ENCODE assay signal across 8 mouse cellular contexts in the genomic region with DNA sequence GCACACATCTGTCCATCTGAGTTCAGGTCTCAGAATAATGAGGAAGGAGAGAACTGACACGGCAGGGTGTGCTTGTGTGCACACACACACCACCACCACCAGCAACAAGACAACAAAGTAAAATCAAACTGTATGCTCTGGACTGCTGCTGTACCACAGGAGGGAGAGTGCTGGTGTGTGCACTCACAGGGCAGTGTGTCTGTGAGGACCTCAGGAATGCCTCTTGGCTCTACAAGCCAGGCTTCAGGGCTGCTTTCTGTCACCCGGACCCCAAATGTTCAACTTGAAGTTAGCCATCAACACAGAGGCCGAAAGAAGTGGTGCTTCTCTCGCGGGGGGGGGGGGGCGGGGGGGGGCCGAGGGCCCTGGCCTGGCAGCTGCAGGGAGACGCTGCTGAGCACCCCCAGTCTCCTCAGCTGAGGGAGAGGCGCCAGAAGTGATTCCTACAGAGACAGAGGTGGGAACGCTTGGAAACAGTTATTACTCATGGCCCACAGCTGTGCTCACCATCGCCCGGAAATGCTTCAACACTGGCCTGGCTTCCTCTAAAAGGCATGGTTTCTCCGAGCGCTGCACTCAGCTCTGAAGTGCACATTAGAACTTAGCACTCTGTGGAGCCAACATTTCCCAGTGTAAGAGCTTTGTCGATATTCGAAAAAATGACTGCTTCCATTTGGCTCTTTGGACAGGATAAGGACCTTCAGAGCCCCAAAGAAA. TPM values are rescaled to one million over a fixed set of nuclear protein-coding genes. Genes with fewer than 3 reads are reported as not detected.
DNase-seq lines count a peak whose midpoint lies in the region; ATAC-seq and TF ChIP-seq lines count a peak whose summit lies in the region.

No protein-coding gene starts in this region.

- H3K9ac ChIP-seq in heart, embryonic 15.5 days, result peak overlapping the region; percentile 3; the same call in 1 of the 2 replicates
- 0 out of 2 replicates have a peak overlapping the region, but pooled peaks have one; percentile 38 for H3K9ac ChIP-seq in liver, embryonic 11.5 days (ENCODE audit: low read depth, low read length)
- H3K9ac ChIP-seq in stomach, postnatal 0 days (ENCODE audit: low read length), result no peak overlapping the region

- no peaks in the 10 kb centered on the region for H3K9me3 ChIP-seq in heart, embryonic 15.5 days (replicated peaks)
- no peaks in the 10 kb centered on the region for H3K9me3 ChIP-seq in liver, embryonic 11.5 days (ENCODE audit: control insufficient read depth, low read length)
- H3K9me3 ChIP-seq in stomach, postnatal 0 days (ENCODE audit: control insufficient read depth, low read length), result no peaks in the 10 kb centered on the region

- H3K27me3 ChIP-seq in heart, embryonic 15.5 days, result no peaks in the 10 kb centered on the region
- no peaks in the 10 kb centered on the region for H3K27me3 ChIP-seq in liver, embryonic 11.5 days (replicated peaks; ENCODE audit: control insufficient read depth, insufficient read depth, low read length)
- no peaks in the 10 kb centered on the region for H3K27me3 ChIP-seq in stomach, postnatal 0 days (ENCODE audit: control insufficient read depth, insufficient read depth, low read length)

- H3K27ac ChIP-seq in heart, embryonic 15.5 days, result peak overlapping the region; percentile 88
- H3K27ac ChIP-seq in liver, embryonic 11.5 days (ENCODE audit: low read depth, low read length), result peak overlapping the region; percentile 45; the same call in 1 of the 2 replicates
- peak overlapping the region; percentile 81 for H3K27ac ChIP-seq in stomach, postnatal 0 days (replicated peaks)

- peak; percentile 18; the same call in 1 of the 2 replicates for TF ChIP-seq CTCF in stomach, postnatal 0 days (IDR thresholded peaks at IDR 0.05; ENCODE audit: low read depth)

- H3K4me3 ChIP-seq in heart, embryonic 15.5 days, result no peak overlapping the region
- H3K4me3 ChIP-seq in liver, embryonic 11.5 days (ENCODE audit: low read depth, low read length), result no peak overlapping the region
- no peak overlapping the region for H3K4me3 ChIP-seq in stomach, postnatal 0 days (ENCODE audit: low read depth, low read length)

- peaks cover 69% of the 10 kb centered on the region for H3K4me1 ChIP-seq in heart, embryonic 15.5 days (replicated peaks)
- peaks cover 69% of the 10 kb centered on the region for H3K4me1 ChIP-seq in liver, embryonic 11.5 days (replicated peaks; ENCODE audit: control insufficient read depth, insufficient read depth, low read length)
- peaks cover 3% of the 10 kb centered on the region; the same call in 1 of the 2 replicates for H3K4me1 ChIP-seq in stomach, postnatal 0 days (replicated peaks; ENCODE audit: control insufficient read depth, insufficient read depth)

- DNase-seq in lung, adult 18-20 months, result peak; percentile 24 to 25
- DNase-seq in lung, postnatal 25 days (ENCODE audit: low spot score), result no peak
- DNase-seq in liver, embryonic 11.5 days (ENCODE audit: low spot score), result no peak
- peak; percentile 30 for DNase-seq in stomach, postnatal 0 days (ENCODE audit: low spot score)
- no peak for DNase-seq in cerebellum, adult 9-11 months
- DNase-seq in layer of hippocampus, adult 8-10 months (ENCODE audit: low spot score in 2 of 2), result no peak
- no peak for DNase-seq in urinary bladder, postnatal 36 days (ENCODE audit: low spot score in 2 of 2)

- no peaks in the 10 kb centered on the region for H3K36me3 ChIP-seq in heart, embryonic 15.5 days
- no peaks in the 10 kb centered on the region for H3K36me3 ChIP-seq in liver, embryonic 11.5 days (ENCODE audit: control insufficient read depth, insufficient read depth, low read length)
- no peaks in the 10 kb centered on the region for H3K36me3 ChIP-seq in stomach, postnatal 0 days (ENCODE audit: control insufficient read depth, insufficient read depth, low read length)

- ATAC-seq in heart, embryonic 15.5 days (replicated peaks; ENCODE audit: insufficient number of reproducible peaks, insufficient read depth, low FRiP score, low read depth), result peak; percentile 58
- ATAC-seq in liver, embryonic 11.5 days (replicated peaks; ENCODE audit: low FRiP score), result no peak
- ATAC-seq in stomach, postnatal 0 days (ENCODE audit: low FRiP score, low TSS enrichment), result peak; percentile 79; the same call in 1 of the 2 replicates

- TF ChIP-seq EP300 in stomach, postnatal 0 days (optimal IDR thresholded peaks at IDR 0.05), result no peak

- 22% methylated on average over 15 of the region's 16 CpGs for WGBS in heart, embryonic 15.5 days
- WGBS in liver, embryonic 11.5 days, result 49% methylated on average over 16 of the region's 16 CpGs
- WGBS in stomach, postnatal 0 days, result 30% methylated on average over 15 of the region's 16 CpGs

- H3K4me2 ChIP-seq in heart, embryonic 15.5 days, result peak overlapping the region; percentile 14; the same call in 1 of the 2 replicates
- H3K4me2 ChIP-seq in liver, embryonic 11.5 days, result no peak overlapping the region
- no peak overlapping the region for H3K4me2 ChIP-seq in stomach, postnatal 0 days (replicated peaks; ENCODE audit: low read depth)

RNA-seq across cellular contexts. Expression of a gene that starts 39.7 kb away (rescaled TPM):
- 289 and 356 TPM in 2 replicates for polyA plus RNA-seq in heart, embryonic 15.5 days (2015; fragmentation: Nextera tagmentation; extraction: Ambion mirVana)
- 178 and 186 TPM in 2 replicates for polyA plus RNA-seq in liver, embryonic 11.5 days (2014; fragmentation: Nextera tagmentation; extraction: Ambion mirVana)
- polyA plus RNA-seq in stomach, postnatal 0 days (2015; fragmentation: Nextera tagmentation; extraction: Ambion mirVana), result 60.9 and 66.3 TPM in 2 replicates
- total RNA-seq in layer of hippocampus, adult 8-10 months (2022), result 10 to 100 TPM; 67.0 to 98.4 (median 83.6) TPM

RNA-seq across cellular contexts. Expression of a gene that starts 52.1 kb away (rescaled TPM):
- polyA plus RNA-seq in heart, embryonic 15.5 days (2015; fragmentation: Nextera tagmentation; extraction: Ambion mirVana), result 3.0 and 8.4 TPM in 2 replicates
- 10.2 and 11.3 TPM in 2 replicates for polyA plus RNA-seq in liver, embryonic 11.5 days (2014; fragmentation: Nextera tagmentation; extraction: Ambion mirVana)
- polyA plus RNA-seq in stomach, postnatal 0 days (2015; fragmentation: Nextera tagmentation; extraction: Ambion mirVana), result 9.7 and 13.6 TPM in 2 replicates
- 1 to 10 TPM in 3 of 4 experiments, under 1 TPM in 1; 0.73 to 1.6 (median 1.5) TPM for total RNA-seq in layer of hippocampus, adult 8-10 months (2022)

RNA-seq across cellular contexts. Expression of a gene that starts 53.0 kb away (rescaled TPM):
- 54.8 and 57.1 TPM in 2 replicates for polyA plus RNA-seq in heart, embryonic 15.5 days (2015; fragmentation: Nextera tagmentation; extraction: Ambion mirVana)
- polyA plus RNA-seq in liver, embryonic 11.5 days (2014; fragmentation: Nextera tagmentation; extraction: Ambion mirVana), result 116 TPM in 2 replicates
- 35.8 and 36.4 TPM in 2 replicates for polyA plus RNA-seq in stomach, postnatal 0 days (2015; fragmentation: Nextera tagmentation; extraction: Ambion mirVana)
- 100 to 1,000 TPM; 201 to 242 (median 213) TPM for total RNA-seq in layer of hippocampus, adult 8-10 months (2022)

Comparison
In these comparisons a context has a peak if more than half of its experiments do, and no peak if none do; other contexts are left out.
1. DNase-seq: peak in lung, adult 18-20 months (2 of 2) and stomach, postnatal 0 days (single experiment); none in lung, postnatal 25 days (single experiment), liver, embryonic 11.5 days (single experiment), cerebellum, adult 9-11 months (single experiment), layer of hippocampus, adult 8-10 months (0 of 2) and urinary bladder, postnatal 36 days (0 of 2).
2. Peak in every context shown above with its lines, with median percentiles within 50 percentile points of each other: H3K27ac ChIP-seq.